Mouse (Mus musculus): ENCODE measurements at regions not wholly inside any gene's neighbourhood (a gene's known extent, or its start where the extent isn't known, plus 50 kb on each side); places are given as distances from the start of the nearest gene placed in this dataset.
A peak's percentile ranks its signal among the peaks of the same experiment; 100 is the strongest.

- DNase-seq (ENCODE audit: low spot score) (no peak), ATAC-seq (no peak)
- Histone ChIP-seq H3K4me2 (ENCODE audit: low read length) (no peak overlapping the region), H3K4me1 (ENCODE audit: control insufficient read depth, insufficient read depth, low read length) (peaks cover 19% of the 10 kb centered on the region), H3K27ac (ENCODE audit: low read depth, low read length) (no peak overlapping the region), H3K9me3 (replicated peaks; ENCODE audit: control insufficient read depth, low read length) (no peaks in the 10 kb centered on the region), H3K4me3 (ENCODE audit: low read depth, low read length) (no peak overlapping the region), H3K9ac (ENCODE audit: low read length) (no peak overlapping the region), H3K36me3 (ENCODE audit: control insufficient read depth, insufficient read depth, low read length) (no peaks in the 10 kb centered on the region), H3K27me3 (replicated peaks; ENCODE audit: control insufficient read depth, insufficient read depth, low read length) (no peaks in the 10 kb centered on the region)
- 61% methylated on average over 10 of the region's 10 CpGs for WGBS
These were observed 205.3 kb downstream of the Snx10 start for GRCm38 (mm10) chr6:51728816-51729562.

- Histone ChIP-seq H3K9me3 (replicated peaks; ENCODE audit: control insufficient read depth, low read length) (no peaks in the 10 kb centered on the region), H3K36me3 (ENCODE audit: control insufficient read depth, insufficient read depth, low read length) (no peaks in the 10 kb centered on the region), H3K9ac (ENCODE audit: low read length) (no peak overlapping the region), H3K4me2 (ENCODE audit: low read length) (no peak overlapping the region), H3K4me3 (ENCODE audit: low read depth, low read length) (no peak overlapping the region), H3K27ac (ENCODE audit: low read depth, low read length) (peak overlapping the region; percentile 35), H3K27me3 (replicated peaks; ENCODE audit: control insufficient read depth, insufficient read depth, low read length) (no peaks in the 10 kb centered on the region), H3K4me1 (ENCODE audit: control insufficient read depth, insufficient read depth, low read length) (peaks cover 19% of the 10 kb centered on the region)
- DNase-seq (ENCODE audit: low spot score) (peak; percentile 57), ATAC-seq (peak; percentile 63)
- WGBS: 28% methylated on average over 17 of the region's 17 CpGs
These were observed 207.1 kb downstream of the Snx10 start for GRCm38 (mm10) chr6:51730564-51731351.

GRCm38 (mm10) chr6:51732298-51732895 is 208.7 kb downstream of the Snx10 start:
- H3K4me3 ChIP-seq (ENCODE audit: low read depth, low read length): no peak overlapping the region
- no peaks in the 10 kb centered on the region for H3K9me3 ChIP-seq (replicated peaks; ENCODE audit: control insufficient read depth, low read length)
- ATAC-seq: peak; percentile 44; the same call in 1 of the 2 replicates
- 62% methylated on average over 11 of the region's 11 CpGs for WGBS
- H3K36me3 ChIP-seq (ENCODE audit: control insufficient read depth, insufficient read depth, low read length): no peaks in the 10 kb centered on the region
- peaks cover 19% of the 10 kb centered on the region for H3K4me1 ChIP-seq (ENCODE audit: control insufficient read depth, insufficient read depth, low read length)
- peak; percentile 62 for DNase-seq (ENCODE audit: low spot score)
- H3K27ac ChIP-seq (ENCODE audit: low read depth, low read length): peak overlapping the region; percentile 52; the same call in 1 of the 2 replicates
- H3K27me3 ChIP-seq (replicated peaks; ENCODE audit: control insufficient read depth, insufficient read depth, low read length): no peaks in the 10 kb centered on the region
- no peak overlapping the region for H3K4me2 ChIP-seq (ENCODE audit: low read length)
- no peak overlapping the region for H3K9ac ChIP-seq (ENCODE audit: low read length)

- DNase-seq (ENCODE audit: low spot score): no peak
- no peaks in the 10 kb centered on the region for H3K36me3 ChIP-seq (ENCODE audit: control insufficient read depth, insufficient read depth, low read length)
- no peak overlapping the region for H3K4me3 ChIP-seq (ENCODE audit: low read depth, low read length)
- peaks cover 15% of the 10 kb centered on the region; the same call in 1 of the 2 replicates for H3K4me1 ChIP-seq (ENCODE audit: control insufficient read depth, insufficient read depth, low read length)
- no peaks in the 10 kb centered on the region for H3K9me3 ChIP-seq (replicated peaks; ENCODE audit: control insufficient read depth, low read length)
- no peaks in the 10 kb centered on the region for H3K27me3 ChIP-seq (replicated peaks; ENCODE audit: control insufficient read depth, insufficient read depth, low read length)
- no peak overlapping the region for H3K9ac ChIP-seq (ENCODE audit: low read length)
- no peak overlapping the region for H3K27ac ChIP-seq (ENCODE audit: low read depth, low read length)
- WGBS: 90% methylated on average over 5 of the region's 5 CpGs
- no peak for ATAC-seq
- H3K4me2 ChIP-seq (ENCODE audit: low read length): no peak overlapping the region
These were observed 212.3 kb downstream of the Snx10 start for GRCm38 (mm10) chr6:51736051-51736450.

GRCm38 (mm10) chr6:51743105-51743660 is 219.5 kb downstream of the Snx10 start:
- Histone ChIP-seq H3K9me3 (replicated peaks; ENCODE audit: control insufficient read depth, low read length) (no peaks in the 10 kb centered on the region), H3K4me2 (ENCODE audit: low read length) (no peak overlapping the region), H3K4me1 (ENCODE audit: control insufficient read depth, insufficient read depth, low read length) (0 out of 2 replicates have a peak, but pooled peaks cover 3% of the 10 kb centered on the region), H3K9ac (ENCODE audit: low read length) (no peak overlapping the region), H3K36me3 (ENCODE audit: control insufficient read depth, insufficient read depth, low read length) (no peaks in the 10 kb centered on the region), H3K4me3 (ENCODE audit: low read depth, low read length) (no peak overlapping the region), H3K27ac (ENCODE audit: low read depth, low read length) (no peak overlapping the region), H3K27me3 (replicated peaks; ENCODE audit: control insufficient read depth, insufficient read depth, low read length) (no peaks in the 10 kb centered on the region)
- WGBS: 74% methylated on average over 15 of the region's 15 CpGs
- ATAC-seq: no peak
- DNase-seq (ENCODE audit: low spot score): no peak

GRCm38 (mm10) chr6:51744607-51745006 is 220.9 kb downstream of the Snx10 start:
- WGBS: 79% methylated on average over 2 of the region's 2 CpGs

GRCm38 (mm10) chr6:51754239-51754681 is 230.6 kb downstream of the Snx10 start:
- 64% methylated on average over 8 of the region's 8 CpGs for WGBS
- H3K4me2 ChIP-seq (ENCODE audit: low read length): no peak overlapping the region
- H3K9ac ChIP-seq (ENCODE audit: low read length): no peak overlapping the region
- H3K36me3 ChIP-seq (ENCODE audit: control insufficient read depth, insufficient read depth, low read length): no peaks in the 10 kb centered on the region
- ATAC-seq (peak; percentile 34; the same call in 1 of the 2 replicates), DNase-seq (ENCODE audit: low spot score) (peak; percentile 72)
- H3K9me3 ChIP-seq (replicated peaks; ENCODE audit: control insufficient read depth, low read length): no peaks in the 10 kb centered on the region
- H3K4me3 ChIP-seq (ENCODE audit: low read depth, low read length): no peak overlapping the region
- peak overlapping the region; percentile 75 for H3K27ac ChIP-seq (ENCODE audit: low read depth, low read length)
- 0 out of 2 replicates have a peak, but pooled peaks cover 3% of the 10 kb centered on the region for H3K4me1 ChIP-seq (ENCODE audit: control insufficient read depth, insufficient read depth, low read length)
- H3K27me3 ChIP-seq (replicated peaks; ENCODE audit: control insufficient read depth, insufficient read depth, low read length): no peaks in the 10 kb centered on the region

More at GRCm38 (mm10) chr6:51744607-51745006, 220.9 kb downstream of the Snx10 start:
- no peak for ATAC-seq
- H3K9me3 ChIP-seq (replicated peaks; ENCODE audit: control insufficient read depth, low read length): no peaks in the 10 kb centered on the region
- no peak overlapping the region for H3K4me2 ChIP-seq (ENCODE audit: low read length)
- H3K27ac ChIP-seq (ENCODE audit: low read depth, low read length): no peak overlapping the region
- H3K27me3 ChIP-seq (replicated peaks; ENCODE audit: control insufficient read depth, insufficient read depth, low read length): no peaks in the 10 kb centered on the region
- no peaks in the 10 kb centered on the region for H3K36me3 ChIP-seq (ENCODE audit: control insufficient read depth, insufficient read depth, low read length)
- 0 out of 2 replicates have a peak, but pooled peaks cover 3% of the 10 kb centered on the region for H3K4me1 ChIP-seq (ENCODE audit: control insufficient read depth, insufficient read depth, low read length)
- H3K4me3 ChIP-seq (ENCODE audit: low read depth, low read length): no peak overlapping the region
- H3K9ac ChIP-seq (ENCODE audit: low read length): no peak overlapping the region
- DNase-seq (ENCODE audit: low spot score): no peak

GRCm38 (mm10) chr6:51757131-51757530 is 233.4 kb downstream of the Snx10 start:
- Histone ChIP-seq H3K4me2 (ENCODE audit: low read length) (no peak overlapping the region), H3K9ac (ENCODE audit: low read length) (no peak overlapping the region), H3K4me1 (ENCODE audit: control insufficient read depth, insufficient read depth, low read length) (0 out of 2 replicates have a peak, but pooled peaks cover 3% of the 10 kb centered on the region), H3K27ac (ENCODE audit: low read depth, low read length) (no peak overlapping the region), H3K36me3 (ENCODE audit: control insufficient read depth, insufficient read depth, low read length) (no peaks in the 10 kb centered on the region), H3K9me3 (replicated peaks; ENCODE audit: control insufficient read depth, low read length) (no peaks in the 10 kb centered on the region), H3K27me3 (replicated peaks; ENCODE audit: control insufficient read depth, insufficient read depth, low read length) (no peaks in the 10 kb centered on the region), H3K4me3 (ENCODE audit: low read depth, low read length) (no peak overlapping the region)
- WGBS: 82% methylated on average over 3 of the region's 3 CpGs
- DNase-seq (ENCODE audit: low spot score) (no peak), ATAC-seq (no peak)

Measured in forebrain, embryonic 14.5 days (tissue).